Mouse (Mus musculus) c-Kit-positive CD71-positive TER-119-negative erythroid progenitor cells, embryonic 14.5 days (primary cell): ENCODE results near the gene Mrpl28.
A peak's percentile ranks its signal among the peaks of the same experiment; 100 is the strongest.
"Not testable (repeated sequence)": the region's sequence is repeated elsewhere in the genome, so short reads cannot be mapped to it uniquely, and the experiment has no call there.

Experiments
- DNase-seq: peaks from one replicate; pipeline ENCODE4 v3.0.0-alpha.2; 2013; ENCODE audit warnings: low read depth

The Mrpl28 gene

DNA sequence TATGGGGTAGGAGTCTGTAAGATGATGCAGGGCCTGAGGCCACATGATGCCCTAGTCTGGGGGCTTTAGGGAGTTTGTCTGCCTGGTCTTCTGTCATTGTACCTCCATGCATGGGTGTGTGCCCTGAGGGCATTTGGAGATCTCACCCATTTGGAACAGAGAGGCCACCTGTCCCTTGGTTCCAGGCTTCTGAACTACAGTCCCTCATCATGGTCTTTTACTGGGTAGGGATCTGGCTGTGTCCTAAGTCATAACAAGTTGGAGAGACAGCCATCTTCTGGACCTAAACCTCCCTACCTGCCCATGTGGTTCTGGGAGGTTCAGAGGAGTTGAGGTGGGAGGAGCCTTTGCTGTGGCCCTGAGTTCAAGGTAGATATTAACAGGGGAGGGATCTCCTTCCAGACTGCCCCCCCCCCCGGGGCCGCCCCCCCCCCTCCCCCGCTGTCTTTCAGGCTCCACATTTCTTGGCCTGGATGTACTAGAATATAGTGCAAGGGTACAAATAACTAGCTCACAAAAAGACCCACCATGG is 7.3 kb upstream of the Mrpl28 start:
- no peak for DNase-seq

DNA sequence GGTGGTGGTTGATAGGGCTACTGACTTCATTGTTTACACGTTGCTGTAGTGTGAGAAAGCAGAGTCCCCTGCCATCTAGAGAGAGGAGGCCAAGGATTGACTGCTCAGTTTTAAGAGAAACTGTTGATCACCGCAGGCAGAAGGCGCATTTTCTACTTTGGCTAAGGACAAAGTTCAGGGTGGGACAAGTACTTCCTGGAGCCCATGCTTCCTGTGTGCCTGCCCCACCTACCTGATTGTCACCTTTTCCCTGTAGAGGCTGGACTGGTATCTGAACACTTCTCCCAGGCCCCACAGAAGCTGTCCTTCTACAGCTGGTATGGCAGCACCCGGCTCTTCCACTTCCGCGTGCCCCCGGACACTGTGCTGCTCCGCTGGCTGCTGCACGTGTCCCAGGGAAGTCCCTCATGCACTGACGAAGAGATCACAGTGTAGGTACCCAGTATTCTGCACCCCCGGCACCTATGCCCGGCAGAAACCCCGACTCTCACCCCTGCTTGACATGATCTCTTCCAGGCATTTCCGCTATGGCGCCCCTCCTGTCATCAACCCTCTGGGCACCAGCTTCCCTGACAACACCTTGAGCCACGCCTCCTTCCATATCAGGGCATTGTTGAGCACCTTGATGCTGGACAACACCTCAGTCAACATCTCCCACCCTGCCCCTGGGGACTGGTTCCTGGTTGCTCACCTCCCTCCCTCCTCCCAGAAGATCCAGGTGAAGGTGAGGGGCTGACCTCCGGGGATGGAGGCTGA is 6.6 kb upstream of the Mrpl28 start:
- no peak for DNase-seq

DNA sequence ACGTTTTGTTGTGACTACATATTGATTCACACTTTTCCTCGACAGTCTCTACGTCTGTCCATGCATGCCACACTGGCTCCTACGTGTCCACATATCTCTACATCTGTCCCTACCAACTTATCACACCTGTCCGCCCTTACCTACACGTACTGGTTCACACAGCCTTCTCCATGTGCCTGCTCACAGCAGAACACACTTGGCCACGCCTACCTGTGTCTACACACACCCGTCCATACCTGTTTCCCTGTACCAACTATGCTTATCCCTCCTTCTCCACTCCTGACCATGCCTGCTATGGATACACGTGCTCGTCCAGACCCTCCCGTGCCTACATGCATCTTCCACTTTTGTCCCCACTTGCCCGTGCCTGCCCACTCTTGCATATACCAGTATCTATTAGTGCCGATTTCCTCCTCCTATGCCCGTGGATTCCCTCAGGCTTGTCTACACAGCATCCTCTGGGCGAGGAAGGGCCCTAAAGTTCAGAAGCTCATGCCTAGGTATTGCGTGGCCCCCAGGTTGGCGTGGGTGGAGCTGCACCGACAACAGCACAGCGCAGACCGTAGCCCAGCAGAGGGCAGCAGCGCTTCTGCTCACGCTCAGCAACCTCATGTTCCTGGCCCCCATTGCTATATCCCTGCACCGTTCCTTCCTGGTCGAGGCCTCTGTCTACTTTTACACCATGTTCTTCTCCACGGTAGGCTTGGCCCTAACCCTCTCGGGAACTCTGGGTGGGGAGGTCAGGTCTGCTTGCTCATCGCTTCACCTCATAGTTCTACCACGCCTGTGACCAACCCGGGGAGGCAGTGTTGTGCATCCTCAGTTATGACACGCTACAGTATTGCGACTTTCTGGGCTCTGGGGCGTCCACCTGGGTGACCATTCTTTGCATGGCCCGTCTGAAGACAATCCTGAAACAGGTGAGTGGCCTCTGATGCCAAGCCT is 3.3 kb upstream of the Mrpl28 start:
- DNase-seq, result peak; percentile 55

DNA sequence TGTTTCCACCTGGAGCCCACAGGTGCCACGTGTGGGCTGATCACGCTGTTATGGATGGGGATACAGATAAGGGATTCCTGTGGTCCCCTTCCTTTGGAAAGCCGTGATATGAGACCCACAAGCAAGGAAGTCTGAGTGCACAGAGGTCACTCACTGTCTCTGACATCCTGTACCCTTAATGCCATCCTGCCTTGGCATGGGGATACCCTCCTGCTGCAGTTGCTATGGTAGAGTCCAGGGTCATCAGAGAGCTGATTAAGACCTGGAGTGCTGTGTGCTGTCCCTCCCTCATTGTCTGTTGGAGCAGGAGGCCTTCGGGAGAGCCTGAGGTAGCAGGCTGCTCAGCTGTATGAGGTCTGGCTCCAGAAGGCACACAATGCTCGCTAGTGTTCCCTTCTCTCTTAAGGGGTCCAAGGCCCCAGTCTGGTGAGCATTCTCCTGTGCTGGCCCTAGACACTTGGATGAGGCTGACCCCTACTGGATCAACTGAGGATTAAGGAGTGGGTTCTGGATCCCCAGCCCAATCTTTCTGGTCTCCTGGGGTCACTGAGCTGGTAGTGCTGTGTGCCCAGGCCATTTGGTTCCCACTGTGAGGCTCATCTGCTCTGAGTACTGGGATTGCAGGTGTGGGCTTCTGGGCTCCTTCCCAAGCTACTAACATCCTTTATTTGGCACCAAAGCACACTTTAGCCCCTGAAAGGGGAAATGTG is 714 bp upstream of the Mrpl28 start:
- no peak for DNase-seq

DNA sequence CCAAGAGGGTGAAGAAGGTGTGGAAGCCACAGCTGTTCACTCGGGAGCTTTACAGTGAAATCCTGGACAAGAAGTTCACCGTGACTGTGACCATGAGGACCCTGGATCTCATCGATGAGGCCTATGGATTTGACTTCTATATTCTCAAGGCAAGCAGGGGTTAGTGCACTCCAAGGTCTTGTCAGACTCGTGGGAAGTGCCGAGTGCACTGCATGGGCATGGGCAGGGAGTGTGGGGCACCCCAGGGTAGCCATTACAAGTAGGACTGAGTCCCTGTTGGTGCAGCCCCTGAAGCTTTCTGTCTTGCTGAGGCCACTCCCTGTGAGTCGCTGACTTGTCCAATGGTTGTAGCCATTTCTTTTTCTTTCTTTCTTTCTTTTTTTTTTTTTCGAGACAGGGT is 1.3 kb downstream of the Mrpl28 start:
- no peak for DNase-seq

DNA sequence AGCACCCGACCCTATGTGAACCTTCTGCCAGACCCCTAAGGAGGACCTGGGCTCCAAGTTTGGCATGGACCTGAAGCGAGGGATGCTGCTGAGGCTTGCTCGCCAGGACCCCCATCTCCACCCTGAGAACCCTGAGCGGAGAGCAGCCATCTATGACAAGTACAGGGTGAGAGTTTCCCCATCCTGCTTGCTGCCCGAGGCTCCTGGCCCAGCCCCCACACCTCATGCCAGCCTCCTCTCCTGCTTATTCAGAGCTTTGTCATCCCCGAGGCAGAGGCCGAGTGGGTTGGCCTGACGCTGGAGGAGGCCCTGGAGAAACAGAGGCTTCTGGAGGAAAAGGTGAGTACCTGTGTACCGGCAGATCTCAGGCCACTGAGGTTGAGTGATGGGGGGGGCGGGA is 1.9 kb downstream of the Mrpl28 start:
- DNase-seq, result no peak

DNA sequence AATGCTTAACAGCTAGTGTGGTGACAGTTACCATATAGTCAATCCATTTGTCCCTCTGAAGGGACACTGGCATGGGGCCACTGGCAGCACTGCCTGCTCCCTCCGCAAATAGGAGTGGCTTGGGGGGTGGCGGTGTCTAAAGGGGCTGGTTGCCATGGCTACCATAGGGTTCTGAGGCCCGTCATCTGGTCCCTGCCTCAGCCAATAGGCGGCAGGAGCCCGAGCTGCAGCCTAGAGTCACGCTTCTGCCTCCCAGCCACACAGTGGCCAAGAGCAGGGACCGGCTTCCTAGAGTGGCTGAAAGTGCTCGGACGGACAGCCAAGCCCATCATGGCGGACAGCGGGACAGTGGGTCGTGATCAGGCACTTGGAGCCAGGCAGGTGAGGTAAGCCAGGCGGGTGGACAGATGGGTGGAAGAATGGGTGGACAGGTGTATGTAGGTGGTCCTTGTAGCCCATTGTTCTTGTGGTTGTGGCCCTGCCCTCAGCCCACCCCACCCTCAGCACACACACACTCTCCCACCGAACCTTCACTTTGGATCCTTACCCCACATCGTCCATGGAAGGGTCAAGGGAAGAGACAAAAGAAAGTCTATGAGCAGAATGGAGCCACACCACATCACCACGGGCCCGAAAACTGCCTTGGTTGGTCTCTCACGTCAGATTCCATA is 7.9 kb downstream of the Mrpl28 start:
- DNase-seq, result no peak

DNA sequence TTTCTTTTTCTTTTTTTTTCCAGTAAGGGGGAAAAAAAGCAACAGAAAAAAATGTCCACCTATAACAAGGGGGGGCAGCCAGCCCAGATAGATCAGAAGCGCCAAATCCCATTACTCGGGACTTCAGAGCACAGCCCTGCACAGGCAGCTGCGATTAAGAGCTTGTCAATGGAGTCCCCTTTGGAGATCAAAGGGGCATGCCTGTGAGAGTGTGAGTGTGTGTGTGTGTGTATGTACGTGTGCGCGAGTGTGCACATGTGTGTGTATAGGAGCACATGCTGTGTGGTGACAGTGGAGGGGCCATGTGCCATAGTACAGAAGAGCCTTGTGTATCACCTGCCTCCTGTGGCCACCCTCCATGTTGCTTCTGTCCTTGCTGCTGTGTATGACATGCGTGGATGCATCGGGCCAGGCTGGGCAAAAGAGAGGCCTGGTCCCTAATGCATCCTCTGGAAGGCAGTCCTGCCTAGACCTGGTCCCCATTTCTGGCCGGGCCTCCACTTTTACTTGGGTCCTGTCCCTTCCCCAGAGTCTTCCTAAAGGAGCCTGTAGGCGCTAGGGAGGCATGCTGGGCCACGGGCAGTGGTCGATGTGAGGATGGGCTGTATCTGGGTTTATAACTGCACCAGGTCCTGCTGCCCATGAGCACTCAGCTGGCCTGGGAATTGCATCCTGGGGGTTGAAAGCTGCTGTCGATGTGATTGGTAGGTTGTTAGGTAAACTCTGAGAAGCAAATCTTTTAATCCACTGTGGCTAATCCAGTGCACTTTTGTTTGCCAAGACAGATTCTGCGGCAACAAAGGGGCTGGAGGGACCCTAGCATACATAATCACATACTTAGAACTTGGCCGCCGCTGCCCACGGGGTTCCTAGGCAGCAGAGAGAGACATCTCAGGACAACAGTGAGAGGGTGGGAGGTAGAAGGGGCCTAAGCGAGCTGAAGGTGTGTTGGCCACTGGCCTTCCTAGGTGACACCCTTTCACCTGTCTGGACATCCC is 8.9 kb downstream of the Mrpl28 start:
- DNase-seq, result no peak

DNA sequence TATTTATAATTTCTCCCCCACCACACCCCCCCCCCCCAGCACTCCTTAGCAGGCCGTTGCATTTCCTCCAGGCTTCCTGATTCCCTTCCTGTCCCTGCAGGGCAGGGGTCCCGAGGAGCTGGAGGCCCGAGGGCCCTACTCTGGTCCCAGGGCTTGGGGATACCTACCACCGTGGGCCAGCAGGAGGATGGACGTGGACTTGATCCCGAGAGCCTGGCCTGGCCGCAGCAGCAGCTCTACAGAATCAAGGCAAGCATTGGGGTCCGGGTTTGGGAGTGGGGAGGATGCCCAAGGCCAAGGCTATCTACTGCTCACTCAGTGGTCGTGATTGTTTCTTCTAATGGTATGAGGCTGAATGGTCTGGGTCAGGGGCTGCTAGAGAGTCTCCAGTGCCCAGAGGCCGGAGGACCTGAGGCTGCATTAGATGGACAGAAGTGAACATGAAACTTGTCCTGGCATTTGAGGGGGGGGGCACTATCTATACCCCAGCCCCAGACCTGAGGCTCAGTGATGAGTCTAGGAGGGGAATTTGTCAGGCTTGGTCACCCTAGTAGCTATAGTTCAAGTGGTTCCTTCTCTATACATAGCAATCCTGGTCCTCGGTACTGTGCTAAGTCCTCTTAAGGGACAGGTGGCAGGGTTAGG is 13.9 kb downstream of the Mrpl28 start:
- DNase-seq, result no peak

DNA sequence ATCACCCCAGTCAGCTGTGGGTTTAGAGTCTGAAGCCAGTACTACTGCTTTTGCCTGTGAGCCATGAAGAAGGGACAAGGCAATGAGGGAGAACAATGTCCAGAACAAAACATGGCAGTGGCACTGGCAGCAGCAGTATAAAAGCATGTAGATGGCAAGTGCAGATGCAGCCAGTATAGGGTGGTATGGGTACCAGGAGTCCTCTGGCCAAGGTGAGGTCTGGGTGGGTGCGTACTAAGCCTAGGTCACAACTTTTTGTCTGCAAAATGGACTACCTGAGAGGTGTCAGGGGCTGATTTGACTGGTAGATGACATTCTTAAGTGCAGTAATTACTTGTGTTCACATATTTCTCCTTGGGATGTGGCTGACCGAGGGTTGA is 14.4 kb downstream of the Mrpl28 start:
- no peak for DNase-seq

DNA sequence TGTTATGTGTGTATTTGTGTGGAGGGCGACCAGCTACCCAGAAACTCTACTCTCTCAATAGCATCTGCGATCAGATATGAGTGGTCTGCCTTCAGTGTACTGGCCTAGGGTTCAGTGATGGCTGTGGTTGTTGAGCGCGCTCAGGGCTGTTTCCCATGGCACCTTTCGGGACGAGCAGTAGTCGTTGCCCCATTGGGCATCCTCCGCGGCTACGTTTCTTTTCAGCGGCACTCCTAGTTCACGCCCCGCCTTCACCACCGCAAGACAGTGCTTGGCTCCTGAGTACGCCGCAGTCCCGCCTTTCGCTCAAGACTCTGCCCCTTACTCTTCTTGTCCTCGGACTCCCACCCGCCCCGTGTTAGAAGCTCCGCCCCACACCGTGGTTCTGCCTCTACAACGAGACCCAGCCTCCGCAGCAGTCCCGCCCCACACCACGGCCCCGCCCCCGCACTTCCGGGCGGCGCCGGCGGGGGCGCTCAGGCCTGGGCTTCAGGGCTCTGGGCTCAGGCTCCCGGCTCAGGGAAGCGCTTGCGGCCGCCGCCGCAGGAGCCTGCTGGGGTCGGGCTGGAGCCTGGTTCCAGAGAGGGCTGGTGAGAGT is 15.0 kb downstream of the Mrpl28 start, which contains the start of gene Axin1:
Gene Axin1 (plus strand): TSS at position 450 of the 598 bp plus-strand sequence.
- peak; percentile 93 for DNase-seq

DNA sequence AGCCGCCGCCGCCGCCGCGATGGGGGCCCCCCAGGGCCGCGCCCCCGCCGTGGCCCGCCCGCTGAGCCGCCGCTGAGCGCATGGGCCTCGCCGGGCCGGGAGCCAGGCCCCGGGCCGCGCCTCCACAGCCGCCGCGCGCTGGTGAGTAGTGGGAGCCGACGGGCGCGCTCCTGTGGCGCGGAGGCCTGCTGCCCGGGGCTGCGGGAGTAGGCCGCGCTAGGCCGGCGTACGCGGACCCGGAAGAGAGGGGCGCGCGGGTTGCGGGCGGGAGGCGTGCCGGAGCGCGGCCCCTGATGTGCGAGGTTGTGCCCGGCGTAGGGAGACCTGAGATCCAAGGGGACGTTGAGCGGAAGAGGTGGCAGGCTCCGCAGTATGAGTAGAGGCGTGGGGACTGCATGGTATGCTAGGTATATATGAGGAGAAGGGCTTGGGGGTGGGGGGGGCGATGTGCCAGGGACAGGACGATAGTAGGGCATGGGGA is 15.6 kb downstream of the Mrpl28 start:
- DNase-seq, result no peak

DNA sequence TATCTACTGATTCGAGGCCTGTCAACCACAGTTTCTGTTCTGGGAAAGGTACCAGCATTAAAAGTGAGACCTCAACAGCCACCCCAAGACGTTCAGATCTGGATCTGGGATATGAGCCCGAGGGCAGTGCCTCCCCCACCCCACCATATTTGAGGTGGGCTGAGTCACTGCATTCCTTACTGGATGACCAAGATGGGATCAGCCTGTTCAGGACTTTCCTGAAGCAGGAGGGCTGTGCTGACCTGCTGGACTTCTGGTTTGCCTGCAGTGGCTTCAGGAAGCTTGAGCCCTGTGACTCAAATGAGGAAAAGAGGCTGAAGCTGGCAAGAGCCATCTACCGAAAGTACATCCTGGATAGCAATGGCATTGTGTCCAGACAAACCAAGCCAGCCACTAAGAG is 19.5 kb downstream of the Mrpl28 start:
- no peak for DNase-seq

DNA sequence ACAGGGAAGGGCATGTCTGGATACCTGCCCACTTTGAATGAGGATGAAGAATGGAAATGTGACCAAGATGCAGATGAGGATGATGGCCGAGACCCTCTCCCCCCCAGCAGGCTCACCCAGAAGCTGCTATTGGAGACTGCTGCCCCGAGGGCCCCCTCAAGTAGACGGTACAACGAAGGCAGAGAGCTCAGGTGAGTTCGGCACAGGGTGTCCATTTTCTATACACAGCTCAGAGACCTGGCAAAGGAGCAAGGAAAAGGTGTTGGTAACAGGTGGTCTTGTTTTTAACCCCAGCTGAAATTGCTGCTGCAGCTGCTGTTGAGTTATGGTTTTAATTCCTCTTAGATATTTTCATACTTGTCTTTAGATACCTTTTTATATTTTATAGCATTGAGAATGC is 20.1 kb downstream of the Mrpl28 start:
- DNase-seq, result no peak

DNA sequence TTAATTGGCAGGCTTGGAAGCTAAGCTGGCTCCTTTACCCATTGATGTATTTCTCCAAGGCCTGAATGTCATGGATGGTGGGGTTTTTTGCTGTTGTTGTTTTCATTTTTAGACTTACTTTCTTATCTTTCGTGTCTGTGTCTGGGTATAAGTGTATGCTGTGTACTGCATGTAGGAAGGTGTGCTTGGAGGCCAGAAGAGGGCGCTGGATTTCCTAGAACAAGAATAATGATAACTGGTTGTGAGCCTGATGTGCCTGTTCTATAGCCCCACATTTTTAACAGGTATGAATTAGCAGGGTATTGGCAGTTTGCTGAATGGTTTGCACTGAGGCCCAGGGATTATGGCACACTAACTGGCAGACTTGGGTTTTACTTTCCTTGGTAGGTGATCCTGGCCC is 25.8 kb downstream of the Mrpl28 start:
- DNase-seq, result no peak

DNA sequence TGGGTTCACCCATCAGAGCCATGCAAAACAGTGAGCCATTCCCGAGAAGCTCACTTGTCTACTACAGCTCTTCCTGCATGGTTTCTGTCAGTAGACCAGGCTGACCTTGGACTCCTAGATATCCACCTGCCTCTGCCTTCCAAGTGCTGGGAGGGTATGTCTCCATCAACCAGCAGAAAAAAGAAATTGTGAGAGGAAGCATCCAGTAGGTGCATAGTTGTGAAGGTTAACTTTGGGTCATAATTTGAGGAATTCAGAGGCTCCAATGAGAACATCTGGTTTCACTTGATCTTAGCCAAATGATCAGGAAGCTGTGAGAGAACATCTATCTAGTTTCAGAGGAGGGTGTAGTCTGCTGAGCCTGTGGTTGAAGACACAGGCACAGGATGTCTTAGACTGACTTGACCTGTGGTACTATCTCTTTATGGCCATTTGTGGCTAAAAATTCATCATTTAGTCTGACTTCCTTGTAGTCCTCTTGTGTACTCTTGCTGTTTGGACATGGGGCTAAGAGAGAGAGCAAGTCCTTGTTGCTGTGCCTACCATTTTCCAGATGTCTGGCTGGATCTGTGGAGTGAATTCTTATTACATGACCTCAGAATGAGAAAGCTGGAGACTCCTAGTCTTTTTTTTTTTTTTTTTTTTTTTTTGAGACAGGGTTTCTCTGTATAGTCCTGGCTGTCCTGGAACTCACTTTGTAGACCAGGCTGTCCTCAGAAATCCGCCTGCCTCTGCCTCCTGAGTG is 28.8 kb downstream of the Mrpl28 start:
- no peak for DNase-seq

DNA sequence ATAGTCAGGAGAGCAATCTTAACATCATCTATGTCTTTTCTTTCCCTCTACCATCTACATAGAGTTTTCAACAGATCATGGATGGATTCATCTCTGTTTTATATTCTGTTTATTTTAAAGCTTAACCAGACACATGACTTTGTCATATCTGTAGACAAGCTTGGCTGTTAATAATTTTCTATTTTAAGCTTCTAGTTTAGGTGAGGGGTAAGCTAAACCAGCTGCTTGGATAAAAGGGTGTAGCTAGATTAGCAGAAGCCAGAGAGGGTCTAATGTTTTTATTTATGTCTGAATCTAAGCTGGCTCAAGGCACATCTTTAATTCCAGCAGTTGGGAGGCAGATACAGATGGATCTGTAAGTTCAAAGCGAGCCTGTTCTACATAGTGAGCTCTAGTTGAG is 39.4 kb downstream of the Mrpl28 start:
- no peak for DNase-seq

DNA sequence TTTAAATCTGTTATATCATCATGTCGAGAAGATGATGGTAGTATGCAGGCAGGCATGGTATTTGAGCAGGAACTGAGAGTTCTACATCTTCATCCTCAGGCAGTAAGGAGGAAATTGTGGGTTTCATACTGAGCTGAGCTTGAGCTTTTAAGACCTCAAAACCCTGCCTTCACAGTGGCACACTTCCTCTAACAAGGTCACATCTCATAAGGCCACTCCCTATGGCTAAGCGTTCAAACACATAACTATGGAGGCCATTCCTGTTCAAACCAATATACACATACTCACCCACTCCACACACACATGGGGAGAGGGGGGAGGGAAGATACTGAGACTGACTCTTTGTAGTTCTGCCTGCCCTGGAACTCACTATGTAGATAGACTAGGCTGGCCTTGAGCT is 44.7 kb downstream of the Mrpl28 start:
- DNase-seq, result no peak

DNA sequence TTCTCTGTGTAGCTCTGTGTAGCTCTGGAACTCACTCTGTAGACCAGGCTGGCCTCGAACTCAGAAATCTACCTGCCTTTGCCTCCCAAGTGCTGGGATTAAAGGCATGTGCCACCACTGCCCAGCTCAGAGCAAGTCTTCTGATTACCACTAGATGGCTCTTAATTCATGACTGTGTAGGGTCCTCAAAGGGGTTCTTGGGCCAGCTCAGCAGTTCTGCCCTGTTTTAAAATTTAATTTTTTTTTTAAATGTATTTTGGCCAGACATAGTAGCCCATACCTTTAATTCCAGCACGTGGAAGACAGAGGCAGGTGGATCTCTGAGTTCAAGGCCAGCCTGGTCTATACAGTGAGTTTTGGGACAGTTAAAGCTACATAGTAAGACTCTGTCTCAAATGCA is 51.9 kb downstream of the Mrpl28 start:
- DNase-seq, result not testable (repeated sequence)
